Mouse (Mus musculus) liver, embryonic 14 days (tissue): ENCODE data around the gene Tshr. TPM values are rescaled to one million over a fixed set of nuclear protein-coding genes. Genes with fewer than 3 reads are reported as not detected.

Experiments used
- polyA plus RNA-seq: library from polyadenylated mRNA; depleted of rRNA; stranded (reverse); fragments of >200 nt; gene quantifications from 2 replicates; pipeline ENCODE4 v1.2.3, GENCODE M21; 2012; rRNA removed

Tshr gene
- under 0.01 and 0.06 TPM in 2 replicates for polyA plus RNA-seq

GRCm38 (mm10) chr12:91384281-91385017 is at the start of gene Tshr, which contains the start of gene Cep128:
Tshr (plus strand) TSS chr12:91384563.
Cep128 (minus strand) TSS chr12:91384409.

GRCm38 (mm10) chr12:91589847-91590690 is 205.7 kb downstream of the Tshr start, which contains the start of gene Gtf2a1:
Gtf2a1 (minus strand) TSS chr12:91590487.

Other genes starting within 250 kb of the Tshr start
- 9.3 and 9.9 TPM in 2 replicates for gene Cep128, start 154 bp upstream of the Tshr start, polyA plus RNA-seq
- 7.1 and 7.6 TPM in 2 replicates for gene Gtf2a1, start 205.9 kb downstream of the Tshr start, polyA plus RNA-seq